Mouse (Mus musculus) kidney, embryonic 14.5 days (tissue): ENCODE results near the gene Ivd. TPM values are rescaled to one million over a fixed set of nuclear protein-coding genes. Genes with fewer than 3 reads are reported as not detected.
A peak's percentile ranks its signal among the peaks of the same experiment; 100 is the strongest.

Experiments
- ATAC-seq: fragments of 200-750 bp; cut with Nextera tagmentation; 2 replicates; pipeline ENCODE4 v1.8.0; 2017; ENCODE audit warnings: moderate number of reproducible peaks, mild to moderate bottlenecking, moderate TSS enrichment, moderate library complexity; ENCODE audit not compliant: low FRiP score, low TSS enrichment
- H3K27ac ChIP-seq: fragments of 300-500 bp; sonication (generic); 2 replicates; pipeline ENCODE4 v1.5.1; 2014; ENCODE audit warnings: low read depth, mild to moderate bottlenecking, low read length, moderate library complexity, mixed read lengths
- H3K27me3 ChIP-seq: fragments of 300-500 bp; sonication (generic); 2 replicates; pipeline ENCODE4 v1.6.1; 2014; ENCODE audit warnings: mild to moderate bottlenecking, low read length; ENCODE audit not compliant: control insufficient read depth, insufficient read depth
- H3K36me3 ChIP-seq: fragments of 300-500 bp; sonication (generic); 2 replicates; pipeline ENCODE4 v1.6.1; 2014; ENCODE audit warnings: low read length, mixed read lengths; ENCODE audit not compliant: control insufficient read depth, insufficient read depth
- H3K4me1 ChIP-seq: fragments of 300-500 bp; sonication (generic); 2 replicates; pipeline ENCODE4 v1.6.1; 2014; ENCODE audit warnings: low read length, mixed read lengths; ENCODE audit not compliant: control insufficient read depth, insufficient read depth
- H3K4me2 ChIP-seq: fragments of 300-500 bp; sonication (generic); replicated peaks from 2 replicates; pipeline ENCODE4 v1.6.1; 2014; ENCODE audit warnings: low read depth, mild to moderate bottlenecking, low read length
- H3K4me3 ChIP-seq: fragments of 300-500 bp; sonication (generic); 2 replicates; pipeline ENCODE4 v1.5.1; 2014; ENCODE audit warnings: mild to moderate bottlenecking, low read length
- H3K9ac ChIP-seq: fragments of 300-500 bp; sonication (generic); 2 replicates; pipeline ENCODE4 v1.6.1; 2014; ENCODE audit warnings: low read depth, mild to moderate bottlenecking, low read length, moderate library complexity
- H3K9me3 ChIP-seq: fragments of 300-500 bp; sonication (generic); 2 replicates; pipeline ENCODE4 v1.6.1; 2016; ENCODE audit warnings: low read length; ENCODE audit not compliant: control insufficient read depth
- WGBS: fragments of 180-500 bp; shearing (Covaris S2); extraction: QIAGEN DNeasy Blood & Tissue Kit; methylation state at CpG from one replicate; pipeline ENCODE4 v1.1.7; 2014; 5-methylcytosine and 5-hydroxymethylcytosine counted together
- polyA plus RNA-seq: library from polyadenylated mRNA; unstranded; fragments of >200 nt; fragmentation: Nextera tagmentation; extraction: Ambion mirVana; gene quantifications from 2 replicates; pipeline ENCODE4 v1.2.1, GENCODE M21; 2014

Ivd gene
- polyA plus RNA-seq, 1 experiment from 2014 or later: 63.1 TPM

DNA sequence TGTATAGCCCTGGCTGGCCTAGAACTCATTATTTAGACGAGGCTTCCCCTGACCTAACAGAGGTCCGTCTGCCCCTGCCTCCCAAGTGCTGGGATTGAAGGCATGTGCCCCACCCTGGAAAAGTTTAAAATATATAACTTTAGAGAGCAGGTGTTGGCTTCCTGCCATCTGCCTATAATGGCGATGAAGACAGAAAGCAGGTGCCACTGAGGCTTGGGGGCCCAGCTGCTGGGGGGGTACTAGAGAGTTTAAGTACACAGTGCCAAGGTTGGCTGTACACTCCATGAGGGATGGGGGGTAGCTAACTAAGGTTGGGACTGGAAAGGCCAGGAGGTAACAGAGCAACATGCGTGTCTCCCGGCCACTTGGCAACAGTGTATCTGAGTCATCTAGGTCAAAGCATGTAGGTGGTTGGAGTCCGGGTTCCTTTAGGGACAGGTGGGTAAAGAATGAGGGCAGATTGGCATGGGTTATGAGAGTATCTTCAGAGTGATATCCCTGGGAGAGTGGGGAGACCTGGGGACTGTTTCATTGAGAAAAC lies 12.2 kb downstream of the Ivd start:
- no peaks in the 10 kb centered on the region for H3K27me3 ChIP-seq
- H3K4me3 ChIP-seq: no peak overlapping the region
- no peak for ATAC-seq
- no peak overlapping the region for H3K27ac ChIP-seq
- H3K4me2 ChIP-seq: no peak overlapping the region
- 84% methylated on average over 6 of the region's 6 CpGs for WGBS
- peaks cover 56% of the 10 kb centered on the region for H3K36me3 ChIP-seq
- H3K9ac ChIP-seq: no peak overlapping the region
- H3K4me1 ChIP-seq: no peaks in the 10 kb centered on the region
- H3K9me3 ChIP-seq: no peaks in the 10 kb centered on the region

DNA sequence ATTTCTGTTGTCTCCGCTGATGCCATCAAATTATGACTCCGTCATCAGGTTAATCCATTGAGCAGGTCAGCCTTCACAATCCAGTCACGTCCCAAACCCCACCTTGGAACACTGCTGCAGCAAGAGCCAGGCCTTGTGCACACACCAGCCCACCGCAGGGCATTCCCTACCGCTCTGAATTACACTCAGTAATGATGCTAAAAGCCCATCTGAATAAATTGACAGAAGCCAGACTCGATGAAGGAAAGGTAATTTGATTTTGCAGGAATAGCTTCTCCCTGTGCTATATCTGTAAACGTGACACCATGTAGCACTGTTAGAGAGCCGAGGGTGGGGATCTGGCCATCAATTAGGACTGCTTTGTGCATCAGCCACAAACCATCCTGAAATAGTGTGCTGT lies 13.6 kb downstream of the Ivd start:
- Histone ChIP-seq H3K27me3 (no peaks in the 10 kb centered on the region), H3K36me3 (peaks cover 51% of the 10 kb centered on the region), H3K4me2 (no peak overlapping the region), H3K9ac (no peak overlapping the region), H3K9me3 (no peaks in the 10 kb centered on the region), H3K4me3 (no peak overlapping the region), H3K27ac (no peak overlapping the region), H3K4me1 (no peaks in the 10 kb centered on the region)
- ATAC-seq: no peak; the same call in 1 of the 2 replicates
- WGBS: 93% methylated on average over 8 of the region's 8 CpGs

- WGBS: 97% methylated on average over 9 of the region's 9 CpGs
- Histone ChIP-seq H3K27ac (no peak overlapping the region), H3K4me2 (no peak overlapping the region), H3K36me3 (peaks cover 40% of the 10 kb centered on the region), H3K27me3 (no peaks in the 10 kb centered on the region), H3K4me1 (no peaks in the 10 kb centered on the region), H3K4me3 (no peak overlapping the region), H3K9ac (no peak overlapping the region), H3K9me3 (no peaks in the 10 kb centered on the region)
- no peak for ATAC-seq
These were observed 14.7 kb downstream of the Ivd start for GRCm38 (mm10) chr2:118876453-118876852.

- no peak overlapping the region for H3K4me2 ChIP-seq
These were observed 19.3 kb downstream of the Ivd start for GRCm38 (mm10) chr2:118881019-118881418.

GRCm38 (mm10) chr2:118881956-118882355 lies 20.2 kb downstream of the Ivd start:
- Histone ChIP-seq H3K9me3 (no peaks in the 10 kb centered on the region), H3K9ac (no peak overlapping the region), H3K4me3 (no peak overlapping the region), H3K4me1 (no peaks in the 10 kb centered on the region), H3K27me3 (peaks cover 6% of the 10 kb centered on the region; the same call in 1 of the 2 replicates), H3K27ac (no peak overlapping the region), H3K36me3 (peaks cover 9% of the 10 kb centered on the region; the same call in 1 of the 2 replicates), H3K4me2 (no peak overlapping the region)
- WGBS: 81% methylated on average over 5 of the region's 5 CpGs
- ATAC-seq: no peak

More at GRCm38 (mm10) chr2:118881019-118881418, 19.3 kb downstream of the Ivd start:
- peaks cover 17% of the 10 kb centered on the region for H3K36me3 ChIP-seq
- 85% methylated on average over 4 of the region's 4 CpGs for WGBS
- no peak overlapping the region for H3K4me3 ChIP-seq
- H3K27ac ChIP-seq: no peak overlapping the region
- no peak overlapping the region for H3K9ac ChIP-seq
- H3K27me3 ChIP-seq: peaks cover 6% of the 10 kb centered on the region; the same call in 1 of the 2 replicates
- ATAC-seq: no peak
- no peaks in the 10 kb centered on the region for H3K4me1 ChIP-seq
- no peaks in the 10 kb centered on the region for H3K9me3 ChIP-seq

GRCm38 (mm10) chr2:118882840-118883679 lies 21.3 kb downstream of the Ivd start:
- Histone ChIP-seq H3K9me3 (no peaks in the 10 kb centered on the region), H3K27ac (no peak overlapping the region), H3K4me1 (no peaks in the 10 kb centered on the region), H3K36me3 (peaks cover under 1% of the 10 kb centered on the region; the same call in 1 of the 2 replicates), H3K27me3 (peaks cover 6% of the 10 kb centered on the region; the same call in 1 of the 2 replicates), H3K4me2 (peak overlapping the region; percentile 55), H3K9ac (peak overlapping the region; percentile 53; the same call in 1 of the 2 replicates), H3K4me3 (peak overlapping the region; percentile 21)
- WGBS: 2% methylated on average over 32 of the region's 32 CpGs
- ATAC-seq: peak; percentile 84

DNA sequence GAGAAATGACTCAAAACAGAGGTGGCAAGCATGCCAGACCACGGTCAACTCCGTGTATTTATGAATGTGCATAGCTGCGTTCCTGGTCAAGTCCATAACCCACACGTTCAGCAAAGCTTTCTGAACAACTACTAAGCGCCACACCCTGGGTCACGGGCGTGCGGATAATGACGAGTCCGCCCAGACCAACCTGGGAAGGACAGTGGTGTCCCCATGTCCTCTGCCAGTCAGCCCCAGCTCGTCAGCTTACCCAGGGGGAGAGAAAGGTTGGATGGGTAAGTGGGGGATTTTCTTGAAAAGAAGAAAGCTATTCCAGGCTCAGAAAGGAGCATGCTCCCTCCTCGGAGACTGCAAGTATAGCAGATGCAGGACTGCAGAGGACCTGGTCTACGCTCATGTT lies 25.7 kb downstream of the Ivd start:
- Histone ChIP-seq H3K9me3 (no peaks in the 10 kb centered on the region), H3K9ac (no peak overlapping the region), H3K27me3 (peaks cover 11% of the 10 kb centered on the region), H3K4me2 (no peak overlapping the region; the same call in 1 of the 2 replicates), H3K36me3 (no peaks in the 10 kb centered on the region), H3K4me3 (no peak overlapping the region), H3K4me1 (no peaks in the 10 kb centered on the region), H3K27ac (no peak overlapping the region)
- 70% methylated on average over 13 of the region's 13 CpGs for WGBS
- no peak for ATAC-seq

GRCm38 (mm10) chr2:118887845-118888548 lies 26.2 kb downstream of the Ivd start:
- H3K4me1 ChIP-seq: no peaks in the 10 kb centered on the region
- no peaks in the 10 kb centered on the region for H3K36me3 ChIP-seq
- ATAC-seq: 0 out of 2 replicates have a peak, but pooled peaks have one; percentile 39
- no peak overlapping the region for H3K27ac ChIP-seq
- H3K27me3 ChIP-seq: peaks cover 11% of the 10 kb centered on the region
- H3K9ac ChIP-seq: no peak overlapping the region
- WGBS: 29% methylated on average over 14 of the region's 14 CpGs
- no peak overlapping the region for H3K4me3 ChIP-seq
- no peaks in the 10 kb centered on the region for H3K9me3 ChIP-seq
- H3K4me2 ChIP-seq: no peak overlapping the region; the same call in 1 of the 2 replicates
